ENCODE assay signal across 14 mouse cellular contexts in genomic region chr13:13606149-13606548, GRCm38 (mm10).
"Had no signal": no experiment of that assay in that cellular context is flagged by ENCODE, and none has a peak within 500 bp of the region (broad histone marks: within the 10 kb centered on the region; RNA-seq: fewer than 3 reads in every experiment).

No protein-coding gene starts in this region.

- H3K4me1 ChIP-seq: limb, embryonic 12.5 days; liver, embryonic 13.5 days; midbrain, embryonic 12.5 days had no signal

- H3K36me3 ChIP-seq: limb, embryonic 12.5 days; liver, embryonic 13.5 days; lung, embryonic 15.5 days; midbrain, embryonic 12.5 days had no signal

- DNase-seq: kidney, adult 9 months; kidney, postnatal 14 days; liver; liver, embryonic 13.5 days; liver, postnatal 0 days; lung, postnatal 14 days; right cerebral cortex, adult 18-20 months; thymus, postnatal 4 days had no signal

- H3K9ac ChIP-seq: limb, embryonic 12.5 days; liver, embryonic 13.5 days; liver, postnatal 0 days; lung, embryonic 15.5 days; midbrain, embryonic 12.5 days had no signal

- H3K9me3 ChIP-seq: limb, embryonic 12.5 days; liver, embryonic 13.5 days; lung, embryonic 15.5 days; midbrain, embryonic 12.5 days had no signal

- H3K27ac ChIP-seq: left cerebral cortex, adult 2 months; limb, embryonic 12.5 days; liver, embryonic 13.5 days; lung, embryonic 15.5 days; midbrain, embryonic 12.5 days; stomach, postnatal 0 days had no signal

- H3K4me2 ChIP-seq: limb, embryonic 12.5 days; liver, embryonic 13.5 days; lung, embryonic 15.5 days; midbrain, embryonic 12.5 days had no signal

- H3K4me3 ChIP-seq: left cerebral cortex, adult 2 months; limb, embryonic 12.5 days; liver, embryonic 13.5 days; lung, embryonic 15.5 days; midbrain, embryonic 12.5 days had no signal

- H3K27me3 ChIP-seq: limb, embryonic 12.5 days; liver, embryonic 13.5 days; lung, embryonic 15.5 days; midbrain, embryonic 12.5 days had no signal

- ATAC-seq: liver, postnatal 0 days; midbrain, embryonic 16.5 days had no signal
